Mouse (Mus musculus) hematopoietic multipotent progenitor cell, adult 10-12 weeks (in vitro differentiated cells): ENCODE data around the gene Gm10181. TPM values are rescaled to one million over a fixed set of nuclear protein-coding genes. Genes with fewer than 3 reads are reported as not detected.

Experiments used
- polyA plus RNA-seq: library from polyadenylated mRNA; stranded (reverse); fragments of >175 nt; gene quantifications from 2 replicates; pipeline ENCODE4 v1.2.3, GENCODE M21; 2012; ENCODE audit warnings: low replicate concordance

Gene Gm10181
- polyA plus RNA-seq, result not detected in 2 replicates

DNA sequence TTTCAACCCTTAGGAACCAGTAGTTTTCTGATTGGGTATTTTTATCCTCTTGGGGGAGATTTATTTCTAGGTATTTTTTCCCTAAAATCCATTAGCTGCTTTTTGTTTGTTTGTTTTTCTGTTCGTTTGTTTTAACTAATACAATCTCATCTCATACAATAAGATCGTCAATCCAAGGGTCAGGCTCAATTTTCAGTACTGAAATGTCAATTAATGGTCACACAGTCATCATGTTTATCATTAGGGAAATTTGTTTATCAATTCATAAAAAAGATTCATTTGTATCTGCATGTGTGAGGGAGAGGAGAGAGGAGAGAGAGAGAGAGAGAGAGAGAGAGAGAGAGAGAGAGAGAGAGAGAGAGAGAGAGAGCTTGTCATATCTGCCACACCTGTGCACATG is at the start of gene Gm10181:
Gene Gm10181, plus strand, starts transcription at position 301 of the 400 bp plus-strand sequence.

Other genes starting within 250 kb of the Gm10181 start
- 28.9 and 61.3 TPM in 2 replicates for gene Herpud2, start 62.4 kb downstream of the Gm10181 start, polyA plus RNA-seq
- 11.6 and 15.1 TPM in 2 replicates for gene Sept7, start 163.0 kb downstream of the Gm10181 start, polyA plus RNA-seq